ENCODE assay signal across 32 mouse cellular contexts in genomic region chr3:118491871-118492270, GRCm38 (mm10).
"Had no signal": no experiment of that assay in that cellular context is flagged by ENCODE, and none has a peak within 500 bp of the region (broad histone marks: within the 10 kb centered on the region; RNA-seq: fewer than 3 reads in every experiment).

No protein-coding gene starts in this region.

- H3K9me3 ChIP-seq: limb, embryonic 10.5 days; limb, embryonic 12.5 days; limb, embryonic 13.5 days; limb, embryonic 15.5 days; liver, embryonic 13.5 days; liver, embryonic 15.5 days; lung, embryonic 15.5 days; megakaryocyte, embryonic 14.5 days; midbrain, embryonic 10.5 days; midbrain, embryonic 12.5 days; midbrain, embryonic 13.5 days; midbrain, embryonic 15.5 days; neural tube, embryonic 12.5 days had no signal

- H3K4me1 ChIP-seq: limb, embryonic 12.5 days; limb, embryonic 13.5 days; limb, embryonic 15.5 days; liver, embryonic 13.5 days; liver, embryonic 15.5 days; lung, embryonic 15.5 days; megakaryocyte, embryonic 14.5 days; midbrain, embryonic 12.5 days; neural tube, embryonic 12.5 days had no signal

- H3K27ac ChIP-seq: left cerebral cortex, adult 2 months; limb, embryonic 10.5 days; limb, embryonic 12.5 days; limb, embryonic 13.5 days; limb, embryonic 15.5 days; liver, embryonic 13.5 days; liver, embryonic 14.5 days; liver, embryonic 15.5 days; lung, embryonic 15.5 days; macrophage; midbrain, embryonic 10.5 days; midbrain, embryonic 12.5 days; midbrain, embryonic 13.5 days; midbrain, embryonic 15.5 days; neural tube, embryonic 12.5 days had no signal

- H3K9ac ChIP-seq: limb, embryonic 12.5 days; limb, embryonic 13.5 days; limb, embryonic 15.5 days; liver, embryonic 13.5 days; liver, embryonic 14.5 days; liver, embryonic 15.5 days; liver, postnatal 0 days; lung, embryonic 14.5 days; lung, embryonic 15.5 days; midbrain, embryonic 12.5 days; midbrain, embryonic 13.5 days; midbrain, embryonic 15.5 days; neural tube, embryonic 12.5 days had no signal

- H3K4me3 ChIP-seq: left cerebral cortex, adult 2 months; limb, embryonic 10.5 days; limb, embryonic 12.5 days; limb, embryonic 13.5 days; limb, embryonic 15.5 days; liver, embryonic 13.5 days; liver, embryonic 15.5 days; lung, embryonic 15.5 days; megakaryocyte, embryonic 14.5 days; midbrain, embryonic 10.5 days; midbrain, embryonic 12.5 days; midbrain, embryonic 13.5 days; midbrain, embryonic 15.5 days; myocyte; neural tube, embryonic 12.5 days had no signal

- H3K36me3 ChIP-seq: limb, embryonic 10.5 days; limb, embryonic 12.5 days; limb, embryonic 13.5 days; limb, embryonic 15.5 days; liver, embryonic 13.5 days; liver, embryonic 15.5 days; lung, embryonic 15.5 days; midbrain, embryonic 10.5 days; midbrain, embryonic 12.5 days; midbrain, embryonic 13.5 days; midbrain, embryonic 15.5 days; neural tube, embryonic 12.5 days had no signal

- H3K4me2 ChIP-seq: limb, embryonic 12.5 days; limb, embryonic 13.5 days; limb, embryonic 15.5 days; liver, embryonic 11.5 days; liver, embryonic 13.5 days; liver, embryonic 15.5 days; lung, embryonic 14.5 days; lung, embryonic 15.5 days; midbrain, embryonic 11.5 days; midbrain, embryonic 12.5 days; midbrain, embryonic 13.5 days; midbrain, embryonic 15.5 days; neural tube, embryonic 12.5 days had no signal

- DNase-seq: left cerebral cortex, postnatal 4 days; liver; liver, embryonic 13.5 days; liver, postnatal 0 days; lung, adult 18-20 months; lung, adult 2 months; lung, embryonic 14.5 days; lung, postnatal 10 days; lung, postnatal 14 days; lung, postnatal 36 days; lung, postnatal 4 days; midbrain, embryonic 14.5 days had no signal

- H3K27me3 ChIP-seq: limb, embryonic 12.5 days; limb, embryonic 13.5 days; limb, embryonic 15.5 days; liver, embryonic 13.5 days; liver, embryonic 15.5 days; lung, embryonic 15.5 days; megakaryocyte, embryonic 14.5 days; midbrain, embryonic 12.5 days; midbrain, embryonic 13.5 days; midbrain, embryonic 15.5 days; neural tube, embryonic 12.5 days had no signal

- ATAC-seq: liver, postnatal 0 days; lung, postnatal 0 days; midbrain, embryonic 13.5 days; midbrain, embryonic 15.5 days; midbrain, embryonic 16.5 days had no signal
